Mouse (Mus musculus) natural killer cell, adult 2 months (primary cell): ENCODE results near the gene Xlr5a.
A peak's percentile ranks its signal among the peaks of the same experiment; 100 is the strongest.
"Not testable (repeated sequence)": the region's sequence is repeated elsewhere in the genome, so short reads cannot be mapped to it uniquely, and the experiment has no call there.

Experiments
- DNase-seq, 2 experiments: peaks; one replicate each; pipeline ENCODE4 v3.0.0; 2022; ENCODE audit warnings: low spot score in 2 of 2

Gene Xlr5a

GRCm38 (mm10) chrX:73292876-73293275, at the start of gene Xlr5a, which contains the start of gene Xlr5c:
Gene Xlr5a (minus strand): TSS chrX:73292976.
Gene Xlr5c (minus strand): TSS chrX:73292976.
- DNase-seq = not testable (repeated sequence)

GRCm38 (mm10) chrX:73342483-73342895, 49.7 kb upstream of the Xlr5a start, which contains the start of gene Zfp275:
Gene Zfp275 (plus strand): TSS chrX:73342621.
- peak; percentile 58 to 67 for DNase-seq

GRCm38 (mm10) chrX:73342068-73342467, 49.3 kb upstream of the Xlr5a start:
- DNase-seq = no peak

- DNase-seq = no peak
Measured at GRCm38 (mm10) chrX:73341473-73341872, 48.7 kb upstream of the Xlr5a start.

- DNase-seq = no peak
Measured at GRCm38 (mm10) chrX:73336740-73337139, 44.0 kb upstream of the Xlr5a start, which contains the start of gene Gm45015. Gene Gm45015 (minus strand): TSS chrX:73336840.

GRCm38 (mm10) chrX:73333548-73333947, 40.8 kb upstream of the Xlr5a start:
- DNase-seq = no peak

- no peak for DNase-seq
Measured at GRCm38 (mm10) chrX:73327215-73327614, 34.4 kb upstream of the Xlr5a start.

- DNase-seq = no peak
Measured at GRCm38 (mm10) chrX:73321029-73321428, 28.3 kb upstream of the Xlr5a start.

GRCm38 (mm10) chrX:73312522-73312921, 19.7 kb upstream of the Xlr5a start:
- DNase-seq = peak in 1 of 2 experiments; percentile 6

GRCm38 (mm10) chrX:73295745-73296144, 3.0 kb upstream of the Xlr5a start:
- not testable (repeated sequence) for DNase-seq

- DNase-seq = not testable (repeated sequence)
Measured at GRCm38 (mm10) chrX:73265270-73265669, 27.5 kb downstream of the Xlr5a start, which contains the start of gene Xlr3c. Gene Xlr3c (minus strand): TSS chrX:73265390.

GRCm38 (mm10) chrX:73262428-73262827, 30.3 kb downstream of the Xlr5a start:
- not testable (repeated sequence) for DNase-seq

- peak; percentile 5 to 26 for DNase-seq
Measured at GRCm38 (mm10) chrX:73242821-73243325, 49.9 kb downstream of the Xlr5a start, which contains the start of gene Xlr4c. Gene Xlr4c (minus strand): TSS chrX:73243130.

GRCm38 (mm10) chrX:73229288-73229687, 63.5 kb downstream of the Xlr5a start:
- DNase-seq = no peak

GRCm38 (mm10) chrX:73228606-73229214, 64.1 kb downstream of the Xlr5a start:
- peak; percentile 41 to 62 for DNase-seq

- peak; percentile 85 to 86 for DNase-seq
Measured at GRCm38 (mm10) chrX:73227914-73228605, 64.7 kb downstream of the Xlr5a start, which contains the start of gene F8a. Gene F8a (plus strand): TSS chrX:73228291.

GRCm38 (mm10) chrX:73225365-73225764, 67.4 kb downstream of the Xlr5a start:
- no peak for DNase-seq

- peak; percentile 3 to 29 for DNase-seq
Measured at GRCm38 (mm10) chrX:73213819-73214564, 78.8 kb downstream of the Xlr5a start, which contains the start of gene Xlr4b. Gene Xlr4b (plus strand): TSS chrX:73214333.

- DNase-seq = peak in 1 of 2 experiments; percentile 15
Measured at GRCm38 (mm10) chrX:73191934-73192333, 100.8 kb downstream of the Xlr5a start, which contains the start of gene Xlr3b. Gene Xlr3b (plus strand): TSS chrX:73192207.

GRCm38 (mm10) chrX:73176889-73177288, 115.9 kb downstream of the Xlr5a start, which contains the start of gene Spin2d:
Gene Spin2d (minus strand): TSS chrX:73176989.
- not testable (repeated sequence) for DNase-seq

- DNase-seq = not testable (repeated sequence)
Measured at GRCm38 (mm10) chrX:73149350-73149749, 143.4 kb downstream of the Xlr5a start, which contains the start of gene DXBay18. Gene DXBay18 (minus strand): TSS chrX:73149450.
